Mouse (Mus musculus) kidney, postnatal 36 days (tissue): ENCODE data around the gene Mark4.
A peak's percentile ranks its signal among the peaks of the same experiment; 100 is the strongest.

Source experiments
- DNase-seq, 2 experiments: peaks; one replicate each; pipeline ENCODE4 v3.0.0; 2021 to 2022; ENCODE audit warnings: mixed read lengths in 2 of 2

Gene Mark4

DNA sequence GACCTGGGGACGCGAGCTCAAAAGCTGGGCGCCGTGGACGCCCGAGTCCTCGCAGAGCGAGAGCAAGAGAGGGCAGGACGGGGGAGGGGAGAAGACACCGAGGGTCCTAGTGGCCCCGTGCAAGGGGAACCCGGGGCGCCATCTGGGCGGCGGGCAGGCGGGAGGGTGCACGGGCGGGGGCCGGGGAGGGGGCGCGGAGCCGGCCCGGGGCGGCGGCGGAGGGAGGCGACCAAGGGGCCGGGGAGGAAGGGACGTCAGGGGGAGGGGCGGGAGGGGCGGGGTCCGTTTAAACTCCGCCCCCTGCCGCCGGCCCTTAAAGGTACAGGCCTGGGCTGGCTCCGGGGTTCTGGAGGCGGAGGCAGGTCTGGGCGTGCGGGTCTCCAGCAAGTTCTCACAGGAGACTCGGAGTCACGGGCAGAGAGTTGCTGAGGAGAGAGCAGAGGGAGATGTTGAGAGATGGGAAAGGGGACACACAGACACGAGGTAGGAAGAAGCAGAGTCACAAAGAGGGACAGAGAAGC lies at the start of gene Mark4:
Mark4 (minus strand) TSS at position 231 of the 521 bp plus-strand sequence.
- DNase-seq: peak; percentile 81 to 88

DNA sequence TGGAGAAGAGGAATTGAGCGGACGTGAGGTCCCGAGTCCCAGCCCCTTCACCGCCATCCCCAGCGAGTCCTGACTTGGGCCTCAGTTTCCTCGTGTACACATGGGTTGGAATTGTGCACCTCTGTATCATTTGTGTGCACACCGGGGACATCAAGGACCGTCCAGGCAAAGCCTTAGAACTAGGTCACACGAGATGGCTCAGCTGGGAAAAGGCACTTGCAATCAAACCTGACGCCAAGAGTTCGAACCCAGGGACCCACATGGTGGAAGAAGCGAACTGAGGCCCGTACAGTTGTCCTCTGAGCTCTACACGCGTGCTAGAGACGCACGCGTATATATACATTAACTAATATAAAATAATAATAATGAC lies 49.0 kb upstream of the Mark4 start:
- no peak for DNase-seq

- peak in 1 of 2 experiments; percentile 77 for DNase-seq
Measured at GRCm38 (mm10) chr7:19506969-19507611, 48.5 kb upstream of the Mark4 start.

DNA sequence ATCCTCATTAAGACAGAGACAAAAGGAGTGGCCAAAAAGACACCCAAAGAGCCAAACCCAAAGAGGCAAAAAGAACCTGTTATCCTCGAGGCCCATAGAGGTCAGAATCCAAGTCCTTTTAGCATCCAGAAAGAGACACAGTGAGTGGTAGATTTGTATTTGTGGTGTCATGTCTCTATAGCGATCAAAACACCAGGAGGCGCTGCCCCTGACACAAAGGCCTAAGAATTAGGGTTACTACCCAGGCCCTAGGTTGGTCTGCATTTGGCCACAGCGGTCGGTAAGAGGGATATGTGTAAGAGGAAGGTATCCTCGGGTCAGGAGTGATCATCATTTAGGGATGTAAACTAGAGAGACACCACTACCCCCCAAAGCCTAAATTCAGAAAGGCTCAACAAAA lies 47.7 kb upstream of the Mark4 start:
- DNase-seq: no peak

DNA sequence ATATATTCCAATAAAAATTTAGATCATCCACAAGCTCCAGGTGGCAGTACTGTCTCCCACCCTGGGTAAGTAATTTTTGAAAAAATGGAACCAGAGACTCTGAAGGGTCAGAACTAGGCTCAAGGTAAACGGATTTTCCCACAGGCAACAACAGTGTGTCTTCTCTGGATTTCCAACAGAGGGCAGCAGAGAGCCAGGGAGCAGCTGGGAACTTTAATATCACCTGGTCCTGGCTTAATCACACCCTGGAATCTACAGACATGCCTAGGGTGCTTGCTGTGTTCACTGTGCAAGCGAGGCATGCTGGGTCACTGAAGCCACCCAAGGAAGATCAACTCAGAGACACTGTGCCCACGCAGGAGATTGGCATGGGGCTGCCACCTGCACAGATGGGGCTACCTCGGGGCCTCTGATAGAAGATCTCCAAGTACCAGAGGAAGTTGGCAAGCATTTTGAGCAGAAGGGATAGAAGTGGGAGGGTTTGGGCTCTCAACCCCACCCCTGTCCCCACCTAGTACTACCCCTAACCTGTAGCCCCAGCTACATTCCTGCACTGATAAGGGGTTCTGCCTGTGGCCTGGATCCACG lies 45.0 kb upstream of the Mark4 start:
- peak; percentile 54 to 75 for DNase-seq

- peak in 1 of 2 experiments; percentile 52 for DNase-seq
Measured at GRCm38 (mm10) chr7:19501658-19502057, 43.0 kb upstream of the Mark4 start.

- no peak for DNase-seq
Measured at GRCm38 (mm10) chr7:19500420-19501363, 42.1 kb upstream of the Mark4 start.

GRCm38 (mm10) chr7:19498326-19498725 lies 39.7 kb upstream of the Mark4 start:
- DNase-seq: peak; percentile 57 to 58

DNA sequence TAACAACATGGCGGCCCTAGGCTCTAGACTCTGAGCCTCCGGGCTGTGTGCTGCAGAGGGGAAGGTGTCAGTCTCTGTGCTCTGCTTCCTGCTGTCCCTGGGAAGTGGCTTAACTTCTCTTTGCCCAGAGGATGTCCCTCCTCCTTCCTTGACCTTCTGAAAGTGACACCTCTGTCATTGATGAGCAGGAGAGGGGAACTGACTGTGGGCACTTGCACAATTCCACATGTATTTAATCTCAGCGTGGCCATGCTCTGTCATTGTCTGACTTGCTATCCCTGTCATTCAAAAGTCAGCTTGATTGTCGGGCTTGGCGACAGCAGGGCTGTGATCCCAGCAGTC lies 37.6 kb upstream of the Mark4 start:
- no peak for DNase-seq

GRCm38 (mm10) chr7:19495521-19496213 lies 37.0 kb upstream of the Mark4 start:
- peak; percentile 86 to 89 for DNase-seq

DNA sequence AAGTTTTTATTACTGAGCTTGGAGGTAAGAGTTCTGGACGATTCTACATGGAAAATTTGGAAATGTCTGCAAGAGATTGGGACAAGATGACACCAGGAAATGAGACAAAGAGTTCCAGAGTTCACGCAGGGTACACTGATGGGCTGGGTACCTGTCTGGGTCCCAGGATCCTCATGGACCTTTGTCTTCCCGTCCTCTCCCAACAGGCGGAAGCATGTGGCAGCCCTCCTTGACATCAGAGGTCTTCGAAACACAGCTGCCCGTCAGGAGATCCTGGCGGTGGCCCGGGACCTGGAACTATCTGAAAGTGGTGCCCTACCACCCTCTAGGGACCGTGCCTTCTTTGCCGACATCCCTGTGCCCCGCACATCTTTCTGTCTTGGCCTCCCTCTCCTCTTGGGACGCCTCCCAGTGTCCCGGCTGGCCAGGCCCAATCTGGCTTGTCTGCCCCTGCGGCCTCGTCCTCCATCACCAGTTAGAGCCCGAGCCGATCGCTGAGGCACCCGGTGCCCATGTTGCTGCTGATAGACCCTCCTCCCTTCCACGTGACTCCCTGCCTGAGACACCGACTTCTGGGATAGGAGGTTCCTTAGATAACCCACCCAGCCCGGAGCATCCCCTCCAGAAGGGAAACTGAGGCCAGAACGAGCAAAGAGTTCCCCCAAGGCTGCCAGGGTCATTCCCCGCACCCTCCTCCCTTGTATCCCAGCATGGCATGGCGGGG lies 36.3 kb upstream of the Mark4 start:
- DNase-seq: peak; percentile 55 to 76

GRCm38 (mm10) chr7:19491731-19492130 lies 33.1 kb upstream of the Mark4 start:
- DNase-seq: peak; percentile 85 to 87

DNA sequence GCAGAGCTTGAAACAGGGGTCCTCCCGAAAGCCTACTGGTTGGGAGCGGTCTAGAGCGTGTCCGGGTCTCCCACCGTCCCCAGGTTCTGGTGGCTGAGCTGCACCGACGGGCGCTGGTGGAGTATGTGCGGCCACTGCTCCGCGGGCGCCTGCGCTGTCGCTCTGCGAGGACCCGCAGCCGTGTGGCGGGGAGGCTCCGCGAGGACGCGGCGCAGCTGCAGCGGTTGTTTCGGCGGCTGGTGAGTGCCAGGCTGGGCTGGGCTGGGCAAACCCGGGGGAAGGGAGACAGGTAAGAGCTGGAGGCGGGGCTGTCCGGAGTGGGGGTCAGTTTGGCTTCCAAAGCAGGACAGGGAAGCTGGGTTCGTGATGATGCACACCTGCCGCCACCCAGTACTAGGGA lies 30.9 kb upstream of the Mark4 start:
- no peak for DNase-seq

DNA sequence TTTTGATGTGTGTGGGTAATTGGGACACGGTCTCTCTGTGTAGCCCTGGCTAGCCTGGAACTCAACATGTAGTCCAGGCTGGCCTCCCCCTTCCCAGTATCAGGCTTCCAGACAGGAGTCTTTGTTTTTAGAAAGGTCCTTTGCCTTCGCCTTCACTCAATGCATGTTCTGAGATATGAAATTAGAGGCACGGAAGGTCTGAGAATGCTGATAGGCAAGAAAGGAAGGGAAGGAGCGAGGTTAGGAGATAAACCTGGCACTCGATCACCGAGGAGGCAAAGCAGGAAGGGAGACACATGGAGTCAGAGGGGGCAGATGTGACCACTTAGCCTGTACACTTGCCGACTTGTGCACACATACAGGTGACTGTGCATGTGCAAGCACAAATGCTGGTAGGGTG lies 27.9 kb upstream of the Mark4 start:
- DNase-seq: no peak

GRCm38 (mm10) chr7:19485488-19485887 lies 26.9 kb upstream of the Mark4 start:
- DNase-seq: no peak

DNA sequence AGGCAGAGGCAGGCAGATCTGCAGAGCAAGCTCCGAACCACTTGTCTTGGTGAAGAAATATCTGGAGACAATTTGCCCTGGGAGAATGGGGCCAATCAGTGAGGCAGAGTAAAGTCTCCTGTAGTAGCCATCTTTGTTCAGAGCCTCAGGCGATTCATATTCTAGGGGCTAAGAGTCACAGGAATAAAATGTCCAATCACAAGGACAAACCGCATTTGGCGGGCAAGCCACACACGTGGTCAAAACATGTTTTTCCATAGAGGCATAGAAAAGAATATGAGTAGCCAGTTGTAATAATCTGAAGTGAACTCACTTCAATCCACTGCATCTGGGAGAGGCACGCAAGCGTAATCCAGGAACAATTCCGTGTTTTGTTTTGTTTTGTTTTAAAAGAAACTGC lies 24.7 kb upstream of the Mark4 start:
- no peak for DNase-seq

- DNase-seq: peak; percentile 72 to 85
Measured at GRCm38 (mm10) chr7:19477624-19478384, 19.2 kb upstream of the Mark4 start.

DNA sequence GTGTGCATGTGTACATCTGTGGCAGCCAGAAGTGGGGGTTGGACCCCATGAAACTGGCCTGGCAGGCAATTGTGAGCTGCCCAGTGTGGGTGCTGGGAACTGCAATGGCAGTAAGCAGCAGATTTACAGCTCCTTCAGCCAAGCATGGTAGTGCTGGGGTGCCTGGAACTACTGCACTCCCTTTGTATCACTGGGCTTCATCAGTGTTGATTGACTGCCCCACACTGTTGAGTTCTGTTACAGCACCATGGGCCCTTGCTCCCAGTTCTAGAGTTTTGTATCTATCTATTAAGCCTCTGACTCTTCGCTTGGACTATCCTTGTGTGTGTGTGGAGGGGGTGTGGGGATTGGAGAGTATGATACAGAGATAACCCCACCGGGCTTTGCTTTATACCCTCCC lies 18.5 kb upstream of the Mark4 start:
- no peak for DNase-seq

- DNase-seq: peak; percentile 54 to 81
Measured at GRCm38 (mm10) chr7:19473875-19474443, 15.3 kb upstream of the Mark4 start.

GRCm38 (mm10) chr7:19472403-19472802 lies 13.8 kb upstream of the Mark4 start:
- DNase-seq: peak; percentile 82 to 86

DNA sequence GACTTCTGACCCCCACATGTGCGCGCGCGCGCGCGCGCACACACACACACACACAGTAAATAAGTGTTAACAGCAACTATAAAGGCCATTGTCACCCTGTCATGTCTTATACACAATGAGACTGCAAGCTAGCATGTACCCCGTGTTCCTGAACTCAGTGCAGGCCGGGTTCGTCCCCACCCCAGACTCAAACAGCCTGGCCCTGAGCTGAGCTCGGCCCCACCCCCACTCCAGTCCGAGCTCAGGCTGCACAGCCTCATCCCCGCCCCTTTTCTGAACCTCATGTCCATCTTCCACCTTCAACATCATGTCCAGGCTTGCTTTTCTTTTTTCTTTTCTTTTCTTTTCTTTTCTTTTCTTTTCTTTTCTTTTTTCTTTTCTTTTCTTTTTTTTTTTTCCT lies 11.7 kb upstream of the Mark4 start:
- peak; percentile 44 to 67 for DNase-seq
